Comparison of ENCODE assay signal across 9 mouse cellular contexts in the genomic region with DNA sequence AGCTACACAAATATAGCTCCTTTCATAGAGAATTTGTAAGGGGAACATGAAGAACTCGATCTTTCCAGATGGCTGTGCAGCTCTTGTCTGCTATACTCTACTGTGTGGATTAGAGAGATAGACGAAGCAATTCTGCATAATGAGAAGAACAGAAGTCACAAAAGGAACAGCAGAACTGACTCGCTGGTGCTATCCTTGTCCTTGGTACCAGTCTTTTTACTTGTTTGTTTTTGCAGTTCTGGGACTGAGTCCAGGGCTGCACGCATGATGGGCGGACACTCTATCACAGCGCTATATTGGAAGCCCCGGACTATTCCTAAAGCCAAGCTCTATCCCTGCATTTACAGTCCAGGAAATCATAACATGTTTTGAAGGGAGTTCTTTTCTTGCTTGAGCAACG.
"Had no signal": no experiment of that assay in that cellular context is flagged by ENCODE, and none has a peak within 500 bp of the region (broad histone marks: within the 10 kb centered on the region; RNA-seq: fewer than 3 reads in every experiment).

No protein-coding gene starts in this region.

- H3K27me3 ChIP-seq: kidney, embryonic 15.5 days; liver, embryonic 12.5 days; lung, embryonic 15.5 days; midbrain, embryonic 12.5 days had no signal

- DNase-seq: kidney, adult 2 months; kidney, postnatal 14 days; layer of hippocampus, postnatal 36 days; thymus, postnatal 36 days had no signal

- ATAC-seq: liver, embryonic 12.5 days; midbrain, embryonic 16.5 days had no signal
